23 mouse cellular contexts compared by ENCODE assay signal in genomic region chr6:128643999-128644398, GRCm38 (mm10). TPM values are rescaled to one million over a fixed set of nuclear protein-coding genes. Genes with fewer than 3 reads are reported as not detected.
"Had no signal": no experiment of that assay in that cellular context is flagged by ENCODE, and none has a peak within 500 bp of the region (broad histone marks: within the 10 kb centered on the region; RNA-seq: fewer than 3 reads in every experiment).

No protein-coding gene starts in this region.

- ATAC-seq: midbrain, embryonic 15.5 days had no signal

- H3K36me3 ChIP-seq: limb, embryonic 15.5 days; midbrain, embryonic 15.5 days; neural tube, embryonic 12.5 days had no signal

- H3K4me2 ChIP-seq: limb, embryonic 15.5 days; lung, embryonic 14.5 days; midbrain, embryonic 11.5 days; midbrain, embryonic 15.5 days; neural tube, embryonic 12.5 days had no signal

- H3K4me1 ChIP-seq: limb, embryonic 15.5 days; megakaryocyte, embryonic 14.5 days; midbrain, embryonic 15.5 days; neural tube, embryonic 12.5 days had no signal

- H3K9me3 ChIP-seq: limb, embryonic 15.5 days; megakaryocyte, embryonic 14.5 days; midbrain, embryonic 15.5 days; neural tube, embryonic 12.5 days had no signal

- H3K9ac ChIP-seq: limb, embryonic 15.5 days; liver, embryonic 14.5 days; lung, embryonic 14.5 days; midbrain, embryonic 15.5 days; neural tube, embryonic 12.5 days had no signal

- H3K27ac ChIP-seq: kidney, postnatal 0 days; limb, embryonic 15.5 days; liver, embryonic 14.5 days; macrophage; midbrain, embryonic 15.5 days; neural tube, embryonic 12.5 days; stomach, postnatal 0 days had no signal

- DNase-seq: kidney, adult 11 months; kidney, adult 9 months; kidney, postnatal 36 days; layer of hippocampus, adult 9-11 months; layer of hippocampus, postnatal 36 days; lung, embryonic 14.5 days; lung, postnatal 10 days; retina, postnatal 1 day; right cerebral cortex, postnatal 4 days had no signal

- H3K27me3 ChIP-seq: limb, embryonic 15.5 days; megakaryocyte, embryonic 14.5 days; midbrain, embryonic 15.5 days; neural tube, embryonic 12.5 days had no signal

- H3K4me3 ChIP-seq: limb, embryonic 15.5 days; megakaryocyte, embryonic 14.5 days; midbrain, embryonic 15.5 days; neural tube, embryonic 12.5 days had no signal

RNA-seq across cellular contexts. Expression of gene Clec2h, which starts 18.2 kb away (rescaled TPM):
- total RNA-seq: layer of hippocampus, adult 18-20 months; layer of hippocampus, postnatal 36 days; left cerebral cortex, adult 8-10 months; monocyte, adult 5-6 weeks had no signal
- polyA plus RNA-seq: limb, embryonic 11.5 days; limb, embryonic 15.5 days; lung, embryonic 14.5 days; macrophage; midbrain, embryonic 11.5 days; midbrain, embryonic 15.5 days; neural tube, embryonic 12.5 days had no signal

RNA-seq across cellular contexts. Expression of gene Klrb1a, which starts 20.7 kb away (rescaled TPM):
- total RNA-seq: layer of hippocampus, adult 18-20 months; layer of hippocampus, postnatal 36 days; left cerebral cortex, adult 8-10 months; left cerebral cortex, postnatal 25 days had no signal
- polyA plus RNA-seq: limb, embryonic 11.5 days; limb, embryonic 15.5 days; lung, embryonic 14.5 days; macrophage; midbrain, embryonic 11.5 days; midbrain, embryonic 15.5 days; neural tube, embryonic 12.5 days; stomach, postnatal 0 days had no signal
